ENCODE assay signal across 8 mouse cellular contexts in the genomic region with DNA sequence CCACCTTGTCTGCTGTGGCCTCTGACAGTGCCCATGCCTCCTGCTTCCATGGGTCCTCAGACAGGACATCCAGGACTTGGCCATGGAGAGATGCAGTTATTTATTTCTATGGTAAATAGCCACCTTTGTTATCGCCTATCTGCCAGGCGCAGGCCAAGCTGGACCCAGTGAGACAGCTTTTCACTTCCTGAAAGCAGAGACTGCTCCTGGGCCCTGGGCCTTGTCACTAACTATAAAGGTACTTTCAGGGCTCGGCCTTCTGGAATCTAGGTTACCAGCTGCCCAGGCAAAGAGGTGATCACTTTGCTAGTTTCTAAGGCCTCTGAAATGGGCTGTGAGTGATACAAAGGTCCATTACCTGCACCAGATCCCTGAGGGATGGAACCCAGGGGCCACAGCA. TPM values are rescaled to one million over a fixed set of nuclear protein-coding genes. Genes with fewer than 3 reads are reported as not detected.
DNase-seq lines count a peak whose midpoint lies in the region; ATAC-seq and TF ChIP-seq lines count a peak whose summit lies in the region.
"Had no signal": no experiment of that assay in that cellular context is flagged by ENCODE, and none has a peak within 500 bp of the region (broad histone marks: within the 10 kb centered on the region; RNA-seq: fewer than 3 reads in every experiment).

No protein-coding gene starts in this region.

- TF ChIP-seq CTCF in kidney, postnatal 0 days (IDR thresholded peaks at IDR 0.05; ENCODE audit: low read depth): no peak

- H3K4me2 ChIP-seq in kidney, postnatal 0 days (ENCODE audit: low read length): no peak overlapping the region
- H3K4me2 ChIP-seq in hindbrain, embryonic 12.5 days (replicated peaks): no peak overlapping the region
- H3K4me2 ChIP-seq in midbrain, embryonic 13.5 days (replicated peaks): no peak overlapping the region

- WGBS in kidney, postnatal 0 days: 62% methylated on average over 3 of the region's 3 CpGs
- WGBS in embryonic facial prominence, embryonic 10.5 days: 73% methylated on average over 3 of the region's 3 CpGs
- 89% methylated on average over 3 of the region's 3 CpGs for WGBS in hindbrain, embryonic 12.5 days
- WGBS in midbrain, embryonic 13.5 days: 87% methylated on average over 3 of the region's 3 CpGs

- no peak for DNase-seq in kidney, postnatal 0 days (ENCODE audit: low spot score)
- DNase-seq in kidney, adult 8-10 months: no peak
- DNase-seq in embryonic facial prominence, embryonic 10.5 days (ENCODE audit: low spot score): no peak
- no peak for DNase-seq in thymus, postnatal 14 days
- DNase-seq: cerebellum, postnatal 36 days had no signal

- H3K4me1 ChIP-seq in kidney, postnatal 0 days (replicated peaks; ENCODE audit: insufficient read depth, low read length): peaks cover 57% of the 10 kb centered on the region
- peaks cover 78% of the 10 kb centered on the region for H3K4me1 ChIP-seq in embryonic facial prominence, embryonic 10.5 days
- H3K4me1 ChIP-seq in hindbrain, embryonic 12.5 days: peaks cover 51% of the 10 kb centered on the region
- peaks cover 51% of the 10 kb centered on the region for H3K4me1 ChIP-seq in midbrain, embryonic 13.5 days (replicated peaks)

- no peaks in the 10 kb centered on the region; the same call in 1 of the 2 replicates for H3K36me3 ChIP-seq in kidney, postnatal 0 days (ENCODE audit: insufficient read depth, low read length)
- H3K36me3 ChIP-seq in embryonic facial prominence, embryonic 10.5 days (replicated peaks): peaks cover 44% of the 10 kb centered on the region
- H3K36me3 ChIP-seq in hindbrain, embryonic 12.5 days: no peaks in the 10 kb centered on the region
- peaks cover 6% of the 10 kb centered on the region; the same call in 1 of the 2 replicates for H3K36me3 ChIP-seq in midbrain, embryonic 13.5 days

- no peaks in the 10 kb centered on the region for H3K9me3 ChIP-seq in kidney, postnatal 0 days (replicated peaks; ENCODE audit: low read length)
- H3K9me3 ChIP-seq in embryonic facial prominence, embryonic 10.5 days: no peaks in the 10 kb centered on the region
- H3K9me3 ChIP-seq in hindbrain, embryonic 12.5 days (replicated peaks): no peaks in the 10 kb centered on the region
- H3K9me3 ChIP-seq in midbrain, embryonic 13.5 days: no peaks in the 10 kb centered on the region

- H3K9ac ChIP-seq in kidney, postnatal 0 days (ENCODE audit: low read depth, low read length): no peak overlapping the region; the same call in 1 of the 2 replicates
- H3K9ac ChIP-seq in hindbrain, embryonic 12.5 days: no peak overlapping the region
- H3K9ac ChIP-seq in midbrain, embryonic 13.5 days (replicated peaks): no peak overlapping the region

- H3K27ac ChIP-seq in kidney, postnatal 0 days: peak overlapping the region; percentile 92
- H3K27ac ChIP-seq in embryonic facial prominence, embryonic 10.5 days (replicated peaks): peak overlapping the region; percentile 81
- peak overlapping the region; percentile 79 for H3K27ac ChIP-seq in hindbrain, embryonic 12.5 days
- peak overlapping the region; percentile 33; the same call in 1 of the 2 replicates for H3K27ac ChIP-seq in midbrain, embryonic 13.5 days

- no peaks in the 10 kb centered on the region for H3K27me3 ChIP-seq in kidney, postnatal 0 days (ENCODE audit: insufficient read depth, low read length)
- no peaks in the 10 kb centered on the region for H3K27me3 ChIP-seq in embryonic facial prominence, embryonic 10.5 days (replicated peaks; ENCODE audit: low read depth, poor library complexity, severe bottlenecking)
- no peaks in the 10 kb centered on the region for H3K27me3 ChIP-seq in hindbrain, embryonic 12.5 days
- H3K27me3 ChIP-seq in midbrain, embryonic 13.5 days: no peaks in the 10 kb centered on the region

- no peak for ATAC-seq in kidney, postnatal 0 days (replicated peaks; ENCODE audit: low FRiP score, low read depth)
- no peak for ATAC-seq in hindbrain, embryonic 12.5 days (ENCODE audit: low FRiP score)
- no peak for ATAC-seq in midbrain, embryonic 13.5 days
- no peak for ATAC-seq in megakaryocyte-erythroid progenitor cell, adult 5-6 weeks (replicated peaks; ENCODE audit: low FRiP score, low TSS enrichment, poor library complexity, severe bottlenecking)

- no peak overlapping the region for H3K4me3 ChIP-seq in kidney, postnatal 0 days (replicated peaks; ENCODE audit: low read depth, low read length)
- 0 out of 2 replicates have a peak overlapping the region, but pooled peaks have one; percentile 14 for H3K4me3 ChIP-seq in embryonic facial prominence, embryonic 10.5 days
- H3K4me3 ChIP-seq in hindbrain, embryonic 12.5 days: no peak overlapping the region
- no peak overlapping the region for H3K4me3 ChIP-seq in midbrain, embryonic 13.5 days (replicated peaks)

RNA-seq across cellular contexts. Expression of a gene that starts 37.3 kb away (rescaled TPM):
- polyA plus RNA-seq in kidney, postnatal 0 days (2015; fragmentation: Nextera tagmentation; extraction: Ambion mirVana): 255 and 280 TPM in 2 replicates
- 260 and 269 TPM in 2 replicates for polyA plus RNA-seq in embryonic facial prominence, embryonic 10.5 days (2016; fragmentation: Nextera tagmentation; extraction: Ambion mirVana)
- polyA plus RNA-seq in hindbrain, embryonic 12.5 days (2016; fragmentation: Nextera tagmentation; extraction: Ambion mirVana): 194 and 200 TPM in 2 replicates
- polyA plus RNA-seq in midbrain, embryonic 13.5 days (2015; fragmentation: Nextera tagmentation; extraction: Ambion mirVana): 120 and 132 TPM in 2 replicates
- 93.1 and 106 TPM in 2 replicates for total RNA-seq in megakaryocyte-erythroid progenitor cell, adult 5-6 weeks (2014; fragmentation: Nextera tagmentation)
- total RNA-seq in megakaryocyte-erythroid progenitor cell, adult 5-6 weeks (2017): 41.1 and 51.7 TPM in 2 replicates

RNA-seq across cellular contexts. Expression of a gene that starts 43.6 kb away (rescaled TPM):
- polyA plus RNA-seq in kidney, postnatal 0 days (2015; fragmentation: Nextera tagmentation; extraction: Ambion mirVana): 0.34 and 0.47 TPM in 2 replicates
- 0.44 and 0.55 TPM in 2 replicates for polyA plus RNA-seq in embryonic facial prominence, embryonic 10.5 days (2016; fragmentation: Nextera tagmentation; extraction: Ambion mirVana)
- 0.34 and 0.78 TPM in 2 replicates for polyA plus RNA-seq in hindbrain, embryonic 12.5 days (2016; fragmentation: Nextera tagmentation; extraction: Ambion mirVana)
- 0.62 and 0.70 TPM in 2 replicates for polyA plus RNA-seq in midbrain, embryonic 13.5 days (2015; fragmentation: Nextera tagmentation; extraction: Ambion mirVana)
- total RNA-seq in megakaryocyte-erythroid progenitor cell, adult 5-6 weeks (2014; fragmentation: Nextera tagmentation): not detected in 2 replicates
- total RNA-seq in megakaryocyte-erythroid progenitor cell, adult 5-6 weeks (2017): not detected in 2 replicates

RNA-seq across cellular contexts. Expression of a gene that starts 56.9 kb away (rescaled TPM):
- 467 and 479 TPM in 2 replicates for polyA plus RNA-seq in kidney, postnatal 0 days (2015; fragmentation: Nextera tagmentation; extraction: Ambion mirVana)
- 444 and 454 TPM in 2 replicates for polyA plus RNA-seq in embryonic facial prominence, embryonic 10.5 days (2016; fragmentation: Nextera tagmentation; extraction: Ambion mirVana)
- polyA plus RNA-seq in hindbrain, embryonic 12.5 days (2016; fragmentation: Nextera tagmentation; extraction: Ambion mirVana): 298 and 331 TPM in 2 replicates
- 318 and 323 TPM in 2 replicates for polyA plus RNA-seq in midbrain, embryonic 13.5 days (2015; fragmentation: Nextera tagmentation; extraction: Ambion mirVana)
- 499 and 586 TPM in 2 replicates for total RNA-seq in megakaryocyte-erythroid progenitor cell, adult 5-6 weeks (2014; fragmentation: Nextera tagmentation)
- total RNA-seq in megakaryocyte-erythroid progenitor cell, adult 5-6 weeks (2017): 360 and 454 TPM in 2 replicates

RNA-seq across cellular contexts. Expression of a gene that starts 57.0 kb away (rescaled TPM):
- 7.6 and 9.5 TPM in 2 replicates for polyA plus RNA-seq in kidney, postnatal 0 days (2015; fragmentation: Nextera tagmentation; extraction: Ambion mirVana)
- 11.6 and 14.4 TPM in 2 replicates for polyA plus RNA-seq in embryonic facial prominence, embryonic 10.5 days (2016; fragmentation: Nextera tagmentation; extraction: Ambion mirVana)
- 4.9 and 5.4 TPM in 2 replicates for polyA plus RNA-seq in hindbrain, embryonic 12.5 days (2016; fragmentation: Nextera tagmentation; extraction: Ambion mirVana)
- 4.5 and 5.0 TPM in 2 replicates for polyA plus RNA-seq in midbrain, embryonic 13.5 days (2015; fragmentation: Nextera tagmentation; extraction: Ambion mirVana)
- total RNA-seq in megakaryocyte-erythroid progenitor cell, adult 5-6 weeks (2014; fragmentation: Nextera tagmentation): 64.1 and 76.8 TPM in 2 replicates
- 42.6 and 47.9 TPM in 2 replicates for total RNA-seq in megakaryocyte-erythroid progenitor cell, adult 5-6 weeks (2017)

Comparison
In these comparisons a context has a peak if more than half of its experiments do, and no peak if none do; other contexts are left out.
1. H3K27ac ChIP-seq: peak in every context shown above with its lines; median percentile 92 in kidney, postnatal 0 days; 81 in embryonic facial prominence, embryonic 10.5 days; 79 in hindbrain, embryonic 12.5 days; 33 in midbrain, embryonic 13.5 days.